Mouse (Mus musculus) MEL (cell line): ENCODE measurements around the gene Sh3rf3.

ENCODE experiments used
- CHD2 ChIP-seq: IDR thresholded peaks from 2 replicates; pipeline ENCODE4 v1.6.1; 2011; ENCODE audit warnings: low read length, improper control_type of control experiment
- CTCF ChIP-seq, 3 experiments: IDR thresholded peaks in 2 of 3; conservative IDR thresholded peaks in 1 of 3; 2 replicates each; pipeline ENCODE4 v1.5.1; 2011 to 2012; ENCODE audit warnings: low read length in 3 of 3, low read depth in 2 of 3, mild to moderate bottlenecking in 2 of 3, improper control_type of control experiment in 1 of 3, inconsistent platforms in 1 of 3, mixed read lengths in 1 of 3, moderate library complexity in 1 of 3; ENCODE audit not compliant: control insufficient read depth in 1 of 3, insufficient read depth in 1 of 3, poor library complexity in 1 of 3, severe bottlenecking in 1 of 3
- EP300 ChIP-seq, 2 experiments: IDR thresholded peaks; 2 replicates each; pipeline ENCODE4 v1.6.1; 2011; ENCODE audit warnings: improper control_type of control experiment in 2 of 2, low read length in 2 of 2, low read depth in 1 of 2, mild to moderate bottlenecking in 1 of 2
- GATA1 ChIP-seq: IDR thresholded peaks from 2 replicates; pipeline ENCODE4 v1.6.1; 2011; ENCODE audit warnings: low read depth, low read length, improper control_type of control experiment
- HCFC1 ChIP-seq: IDR thresholded peaks from 2 replicates; pipeline ENCODE4 v1.6.1; 2012; ENCODE audit warnings: low read depth, mild to moderate bottlenecking, inconsistent platforms, low read length, improper control_type of control experiment, moderate library complexity
- KAT2A ChIP-seq: conservative IDR thresholded peaks from 2 replicates; pipeline ENCODE4 v1.6.1; 2012; ENCODE audit warnings: low read depth, low read length, improper control_type of control experiment, inconsistent platforms
- POLR2AphosphoS5 ChIP-seq: IDR thresholded peaks from 2 replicates; pipeline ENCODE4 v1.6.1; 2012; ENCODE audit warnings: low read depth, borderline replicate concordance, mild to moderate bottlenecking, inconsistent platforms, low read length, moderate library complexity, mixed read lengths
- RAD21 ChIP-seq: IDR thresholded peaks from 2 replicates; pipeline ENCODE4 v1.6.1; 2011; ENCODE audit warnings: mild to moderate bottlenecking, low read depth, low read length, improper control_type of control experiment
- TBP ChIP-seq: IDR thresholded peaks from 2 replicates; pipeline ENCODE4 v1.8.0; 2011; ENCODE audit warnings: low read depth, low read length, improper control_type of control experiment
- UBTF ChIP-seq: IDR thresholded peaks from 2 replicates; pipeline ENCODE4 v1.6.1; 2012; ENCODE audit warnings: low read depth, mild to moderate bottlenecking, inconsistent platforms, low read length, improper control_type of control experiment, moderate library complexity, borderline replicate concordance; ENCODE audit not compliant: insufficient read depth
- ZNF384 ChIP-seq: IDR thresholded peaks from 2 replicates; pipeline ENCODE4 v1.6.1; 2012; ENCODE audit warnings: low read depth, mild to moderate bottlenecking, inconsistent platforms, low read length, improper control_type of control experiment

DNA sequence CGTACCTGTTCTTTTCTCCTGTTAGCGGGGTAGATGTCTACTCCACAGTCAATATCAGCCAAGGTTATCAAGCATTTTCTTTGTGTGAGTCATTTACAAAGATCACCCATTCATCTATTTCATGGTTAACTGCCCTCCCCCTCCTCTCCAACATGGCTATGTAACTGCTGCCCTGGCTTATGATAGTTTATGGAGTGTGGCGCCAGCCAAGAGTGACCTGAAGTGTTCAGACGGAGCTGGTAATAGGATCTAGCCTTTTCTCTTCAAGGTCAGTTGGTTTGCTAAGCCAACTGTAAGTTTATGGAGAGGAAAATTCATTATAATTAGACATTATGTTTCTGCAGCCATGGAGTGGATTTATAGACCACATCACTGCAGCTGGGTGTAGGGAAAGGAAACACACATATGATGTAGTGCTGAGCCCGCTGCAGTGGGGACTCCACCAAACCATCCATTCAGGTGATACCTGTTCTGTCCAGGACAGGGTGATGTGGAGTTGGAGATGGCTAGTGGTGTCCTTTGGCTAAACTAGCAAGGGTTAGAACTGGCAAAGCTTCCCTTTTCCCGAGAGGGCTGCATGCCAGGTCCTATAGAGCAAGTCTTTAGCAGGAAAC is 109.2 kb downstream of the Sh3rf3 start:
- TF ChIP-seq CTCF (IDR thresholded peaks at IDR 0.05 in 2 of 3, conservative IDR thresholded peaks at IDR 0.05 in 1 of 3; ENCODE audit: control insufficient read depth in 1 of 3, insufficient read depth in 1 of 3, low read depth in 2 of 3, low read length in 3 of 3, poor library complexity in 1 of 3, severe bottlenecking in 1 of 3) (no peak), ZNF384 (no peak), GATA1 (no peak), HCFC1 (no peak), KAT2A (no peak), EP300 (IDR thresholded peaks at IDR 0.05; ENCODE audit: low read depth in 1 of 2, low read length in 2 of 2) (no peak), RAD21 (no peak), POLR2AphosphoS5 (no peak), UBTF (no peak), TBP (no peak), CHD2 (no peak)
